Comparison of ENCODE assay signal across 8 mouse cellular contexts in the genomic region with DNA sequence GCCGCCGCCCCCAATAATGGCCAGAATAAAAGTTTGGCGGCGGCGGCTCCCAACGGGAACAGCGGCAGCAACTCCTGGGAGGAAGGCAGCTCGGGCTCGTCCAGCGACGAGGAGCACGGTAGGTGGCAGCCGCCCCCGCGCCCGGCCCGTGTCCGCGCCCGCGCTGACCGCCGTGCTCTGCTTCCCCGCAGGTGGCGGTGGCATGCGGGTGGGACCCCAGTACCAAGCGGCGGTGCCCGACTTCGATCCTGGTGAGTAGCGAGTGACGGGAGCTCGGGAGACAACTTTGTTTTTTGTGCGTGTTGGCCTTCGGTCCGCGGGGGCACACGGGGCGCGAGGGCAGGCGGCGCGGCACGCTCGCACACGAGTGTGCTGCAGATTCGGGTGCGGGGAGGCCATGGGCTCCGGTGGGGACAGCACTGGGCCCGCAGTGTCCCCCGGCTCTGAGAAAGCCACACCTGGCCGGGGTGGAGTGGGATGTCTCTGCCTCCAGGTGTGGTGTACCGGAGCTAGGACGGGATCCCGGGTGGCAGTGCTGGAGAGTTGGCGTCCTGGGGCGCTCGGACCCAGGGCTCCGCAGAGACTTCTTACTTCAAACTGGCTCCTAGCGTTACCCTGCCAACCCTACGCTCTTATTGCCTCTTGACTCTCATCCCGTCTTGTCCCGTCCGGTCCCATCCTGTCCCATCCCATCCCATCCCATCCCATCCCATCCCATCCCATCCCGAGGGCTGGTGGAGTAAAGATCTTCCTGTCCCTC. TPM values are rescaled to one million over a fixed set of nuclear protein-coding genes. Genes with fewer than 3 reads are reported as not detected.
DNase-seq lines count a peak whose midpoint lies in the region; ATAC-seq lines count a peak whose summit lies in the region.

No protein-coding gene starts in this region.

- H3K27me3 ChIP-seq in heart, embryonic 11.5 days (ENCODE audit: control insufficient read depth, insufficient read depth, low read length) = no peaks in the 10 kb centered on the region
- no peaks in the 10 kb centered on the region for H3K27me3 ChIP-seq in kidney, embryonic 15.5 days

- H3K4me3 ChIP-seq in heart, embryonic 11.5 days (ENCODE audit: low read depth, low read length) = peak overlapping the region; percentile 98
- peak overlapping the region; percentile 97 for H3K4me3 ChIP-seq in kidney, embryonic 15.5 days (replicated peaks)

- peak; percentile 22 to 43 for DNase-seq in left cerebral cortex, adult 18-20 months (ENCODE audit: low spot score in 2 of 2)
- no peak for DNase-seq in left cerebral cortex, adult 11 months (ENCODE audit: low spot score)
- peak; percentile 50 for DNase-seq in embryo, embryonic 11 days
- peak; percentile 43 to 45 for DNase-seq in lung, adult 18-20 months
- peak; percentile 17 for DNase-seq in ovary, adult 18-20 months (ENCODE audit: low spot score)
- peak; percentile 27 for DNase-seq in thymus, postnatal 0 days (ENCODE audit: low spot score)

- H3K27ac ChIP-seq in heart, embryonic 11.5 days (ENCODE audit: low read depth, low read length) = peak overlapping the region; percentile 99
- H3K27ac ChIP-seq in kidney, embryonic 15.5 days = peak overlapping the region; percentile 99

- H3K9me3 ChIP-seq in heart, embryonic 11.5 days (replicated peaks; ENCODE audit: control insufficient read depth, low read length) = no peaks in the 10 kb centered on the region
- no peaks in the 10 kb centered on the region for H3K9me3 ChIP-seq in kidney, embryonic 15.5 days (replicated peaks)

- H3K9ac ChIP-seq in heart, embryonic 11.5 days (ENCODE audit: low read depth, low read length) = peak overlapping the region; percentile 97
- H3K9ac ChIP-seq in kidney, embryonic 15.5 days = peak overlapping the region; percentile 97

- peak overlapping the region; percentile 94 for H3K4me2 ChIP-seq in heart, embryonic 11.5 days
- peak overlapping the region; percentile 95 for H3K4me2 ChIP-seq in kidney, embryonic 15.5 days

- under 1% methylated on average over 65 of the region's 65 CpGs for WGBS in heart, embryonic 11.5 days (ENCODE audit: insufficient replicate concordance)
- WGBS in kidney, embryonic 15.5 days = under 1% methylated on average over 65 of the region's 65 CpGs

- peaks cover 3% of the 10 kb centered on the region; the same call in 1 of the 2 replicates for H3K36me3 ChIP-seq in heart, embryonic 11.5 days (ENCODE audit: control insufficient read depth, insufficient read depth, low read length)
- H3K36me3 ChIP-seq in kidney, embryonic 15.5 days = peaks cover 26% of the 10 kb centered on the region

- peaks cover 25% of the 10 kb centered on the region for H3K4me1 ChIP-seq in heart, embryonic 11.5 days (ENCODE audit: control insufficient read depth, insufficient read depth, low read length)
- H3K4me1 ChIP-seq in kidney, embryonic 15.5 days = peaks cover 34% of the 10 kb centered on the region

- no peak for ATAC-seq in heart, embryonic 11.5 days (replicated peaks; ENCODE audit: insufficient number of reproducible peaks, low FRiP score, low TSS enrichment)
- ATAC-seq in kidney, embryonic 15.5 days (replicated peaks; ENCODE audit: low FRiP score) = no peak

RNA-seq across cellular contexts. Expression of a gene that starts 0.8 kb away (rescaled TPM):
- 10 to 100 TPM; 16.4 to 18.9 TPM for total RNA-seq in left cerebral cortex, adult 18-20 months (2021)
- 11.9 TPM in 2 replicates for polyA plus RNA-seq in heart, embryonic 11.5 days (2014; fragmentation: Nextera tagmentation; extraction: Ambion mirVana)
- 10.0 and 10.5 TPM in 2 replicates for polyA plus RNA-seq in kidney, embryonic 15.5 days (2015; fragmentation: Nextera tagmentation; extraction: Ambion mirVana)
- 10.1 and 14.0 TPM in 2 replicates for polyA plus RNA-seq in thymus, postnatal 0 days (2015; fragmentation: Nextera tagmentation; extraction: Ambion mirVana)
